Mouse (Mus musculus) cortical plate, adult 2 months (tissue): ENCODE data around the gene Rab11a.

Experiments used
- CTCF ChIP-seq: fragments of 200-500 bp; IDR thresholded peaks from 2 replicates; pipeline ENCODE4 v1.5.1; 2011; ENCODE audit warnings: mild to moderate bottlenecking, control low read depth, low read length; ENCODE audit not compliant: insufficient read depth; ENCODE audit errors: extremely low read depth
- POLR2A ChIP-seq: fragments of 200-500 bp; IDR thresholded peaks from 2 replicates; pipeline ENCODE4 v1.6.1; 2011; ENCODE audit warnings: mild to moderate bottlenecking, low read length, control low read depth; ENCODE audit not compliant: insufficient read depth; ENCODE audit errors: extremely low read depth

DNA sequence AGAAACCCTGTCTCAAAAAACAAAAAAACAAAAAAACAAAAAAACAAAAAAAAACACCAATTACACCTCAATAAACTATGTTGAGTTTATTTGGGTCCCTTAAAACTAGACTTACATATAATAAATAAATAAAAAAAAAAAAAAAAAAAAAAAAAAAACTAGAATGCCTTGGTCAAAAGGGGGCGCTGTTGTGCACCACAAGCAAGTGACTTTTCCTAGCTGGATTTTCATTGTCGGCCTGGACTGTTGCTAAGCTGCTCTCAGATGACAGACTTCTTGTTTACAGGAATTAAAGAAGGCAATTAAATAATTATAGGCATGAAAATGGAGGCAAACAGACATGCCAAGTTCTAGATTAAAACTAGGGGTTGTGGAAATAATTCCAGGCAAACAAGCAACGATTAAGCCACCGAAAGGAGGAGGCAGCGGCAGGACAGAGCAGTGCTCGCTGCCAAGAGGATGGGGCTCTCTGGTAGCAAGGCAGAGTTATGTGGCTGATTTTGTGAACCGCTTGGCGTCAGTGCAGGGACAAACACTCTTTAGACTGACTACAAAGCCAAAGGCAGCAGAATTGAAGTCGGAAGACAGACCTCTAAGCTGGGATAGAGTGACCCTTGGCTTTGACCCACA is 31.6 kb upstream of the Rab11a start:
- no peak for TF ChIP-seq POLR2A
- peak; percentile 58 for TF ChIP-seq CTCF
